Mouse (Mus musculus) kidney, postnatal 0 days (tissue): ENCODE measurements around the gene Calhm3. TPM values are rescaled to one million over a fixed set of nuclear protein-coding genes. Genes with fewer than 3 reads are reported as not detected.
A peak's percentile ranks its signal among the peaks of the same experiment; 100 is the strongest.

ENCODE experiments used
- ATAC-seq: fragments of 200-750 bp; cut with Nextera tagmentation; replicated peaks from 2 replicates; pipeline ENCODE4 v1.8.0; 2017; ENCODE audit warnings: low read depth, moderate number of reproducible peaks, moderate TSS enrichment, moderate library complexity; ENCODE audit not compliant: low FRiP score
- DNase-seq: peaks from one replicate; pipeline ENCODE4 v3.0.0-alpha.2; 2016; ENCODE audit warnings: low spot score
- H3K27ac ChIP-seq: fragments of 300-500 bp; sonication (generic); 2 replicates; pipeline ENCODE4 v1.5.1; 2014; ENCODE audit warnings: mild to moderate bottlenecking
- H3K27me3 ChIP-seq: fragments of 300-500 bp; sonication (generic); 2 replicates; pipeline ENCODE4 v1.6.1; 2014; ENCODE audit warnings: low read length, mixed read lengths; ENCODE audit not compliant: insufficient read depth
- H3K36me3 ChIP-seq: fragments of 300-500 bp; sonication (generic); 2 replicates; pipeline ENCODE4 v1.6.1; 2014; ENCODE audit warnings: low read length, mixed read lengths; ENCODE audit not compliant: insufficient read depth
- H3K4me1 ChIP-seq: fragments of 300-500 bp; sonication (generic); replicated peaks from 2 replicates; pipeline ENCODE4 v1.6.1; 2014; ENCODE audit warnings: antibody characterized with exemption, low read length, mixed read lengths; ENCODE audit not compliant: insufficient read depth
- H3K4me2 ChIP-seq: fragments of 300-500 bp; sonication (generic); 2 replicates; pipeline ENCODE4 v1.6.1; 2014; ENCODE audit warnings: mild to moderate bottlenecking, low read length, moderate library complexity, mixed read lengths
- H3K4me3 ChIP-seq: fragments of 300-500 bp; sonication (generic); replicated peaks from 2 replicates; pipeline ENCODE4 v1.5.1; 2014; ENCODE audit warnings: low read depth, low read length
- H3K9ac ChIP-seq: fragments of 300-500 bp; sonication (generic); 2 replicates; pipeline ENCODE4 v1.6.1; 2014; ENCODE audit warnings: low read depth, low read length
- H3K9me3 ChIP-seq: fragments of 300-500 bp; sonication (generic); replicated peaks from 2 replicates; pipeline ENCODE4 v1.6.1; 2016; ENCODE audit warnings: low read length, inconsistent platforms, mixed read lengths
- CTCF ChIP-seq: IDR thresholded peaks from 2 replicates; pipeline ENCODE4 v1.5.1; 2016; ENCODE audit warnings: antibody characterized with exemption, low read depth, mild to moderate bottlenecking, moderate library complexity
- WGBS: fragments of 180-500 bp; shearing (Covaris S2); extraction: QIAGEN DNeasy Blood & Tissue Kit; methylation state at CpG from one replicate; pipeline ENCODE4 v1.1.7; 2014; 5-methylcytosine and 5-hydroxymethylcytosine counted together
- polyA plus RNA-seq: library from polyadenylated mRNA; unstranded; fragments of >200 nt; fragmentation: Nextera tagmentation; extraction: Ambion mirVana; gene quantifications from 2 replicates; pipeline ENCODE4 v1.2.1, GENCODE M21; 2015

The Calhm3 gene
- polyA plus RNA-seq, 1 experiment from 2014 or later = not detected

DNA sequence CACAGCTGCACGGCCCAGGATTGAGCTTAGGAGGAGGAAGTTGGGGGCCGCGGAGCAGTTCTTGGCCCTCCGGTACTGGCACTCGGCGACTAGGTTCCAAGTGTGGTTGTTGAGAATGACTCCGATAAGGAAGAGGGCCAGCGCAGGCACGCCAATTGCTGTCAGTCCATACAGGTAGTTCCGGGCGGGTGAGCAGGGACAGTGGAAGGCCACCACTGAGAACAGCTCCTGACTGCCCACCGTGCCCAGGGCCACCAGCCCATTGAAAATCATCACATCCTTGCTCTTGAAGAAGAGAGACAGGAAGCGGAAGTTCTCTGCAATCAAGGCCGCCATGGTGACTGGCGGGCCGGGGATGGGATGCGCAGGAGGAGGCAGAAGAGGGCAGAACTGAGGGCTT lies 22.0 kb downstream of the Calhm3 start:
- H3K4me2 ChIP-seq = no peak overlapping the region
- H3K9me3 ChIP-seq = no peaks in the 10 kb centered on the region
- no peak for TF ChIP-seq CTCF
- DNase-seq (no peak), ATAC-seq (no peak)
- no peak overlapping the region for H3K27ac ChIP-seq
- 92% methylated on average over 17 of the region's 17 CpGs for WGBS
- H3K4me1 ChIP-seq = peaks cover 9% of the 10 kb centered on the region; the same call in 1 of the 2 replicates
- no peak overlapping the region for H3K9ac ChIP-seq
- H3K4me3 ChIP-seq = no peak overlapping the region
- no peaks in the 10 kb centered on the region for H3K27me3 ChIP-seq
- H3K36me3 ChIP-seq = peaks cover 14% of the 10 kb centered on the region; the same call in 1 of the 2 replicates

DNA sequence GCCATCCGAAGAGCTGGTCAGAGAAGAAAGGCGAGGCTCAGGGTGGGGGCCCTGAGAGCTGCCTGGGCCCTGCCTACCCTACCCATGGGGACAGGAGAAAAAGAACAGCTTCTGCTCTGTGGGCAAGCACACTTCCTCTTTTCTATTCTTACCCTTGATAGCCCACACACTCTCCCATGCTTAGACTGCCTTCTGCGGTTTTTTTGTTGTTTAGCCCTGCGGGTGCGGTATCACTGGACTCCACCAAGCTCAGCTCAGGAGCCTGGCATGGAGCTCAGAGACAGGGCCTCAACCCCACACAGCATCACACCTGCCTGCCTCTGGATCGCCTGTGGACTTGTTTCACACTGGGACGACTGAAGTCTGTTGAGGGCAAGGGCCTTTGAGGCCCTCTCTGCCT lies 24.4 kb downstream of the Calhm3 start:
- Histone ChIP-seq H3K27ac (no peak overlapping the region), H3K4me2 (no peak overlapping the region), H3K27me3 (no peaks in the 10 kb centered on the region), H3K36me3 (peaks cover 34% of the 10 kb centered on the region), H3K4me3 (no peak overlapping the region), H3K9me3 (no peaks in the 10 kb centered on the region), H3K9ac (no peak overlapping the region), H3K4me1 (peaks cover 9% of the 10 kb centered on the region; the same call in 1 of the 2 replicates)
- DNase-seq = no peak
- WGBS = 88% methylated on average over 7 of the region's 7 CpGs
- no peak for TF ChIP-seq CTCF
- no peak for ATAC-seq

DNA sequence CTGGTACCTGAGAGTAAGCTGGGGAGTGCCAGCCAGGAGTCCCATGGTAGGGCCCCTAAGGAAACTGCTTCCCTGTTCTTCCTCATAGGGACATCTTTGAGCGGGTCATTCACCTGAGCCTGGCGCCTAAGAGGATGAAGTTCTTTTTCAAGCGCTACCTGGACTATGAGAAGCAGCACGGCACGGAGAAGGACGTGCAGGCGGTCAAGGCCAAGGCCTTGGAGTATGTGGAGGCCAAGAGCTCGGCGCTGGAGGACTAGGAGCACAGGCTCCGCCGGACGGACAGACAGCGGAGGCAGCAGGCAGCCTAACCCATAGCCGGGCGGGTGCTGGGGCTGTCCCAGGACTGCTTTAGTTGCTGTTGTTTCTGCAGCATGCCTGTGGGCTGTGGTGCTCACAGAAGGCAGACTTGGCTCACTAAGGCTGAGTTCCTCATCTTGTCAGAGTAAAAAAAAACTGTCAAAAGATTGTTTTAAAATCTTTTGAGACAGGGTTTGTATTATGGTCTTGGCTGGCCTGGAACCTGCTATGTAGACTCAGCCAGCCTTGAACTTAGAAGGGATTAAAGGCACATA lies 26.9 kb downstream of the Calhm3 start:
- TF ChIP-seq CTCF = no peak
- peaks cover 57% of the 10 kb centered on the region for H3K36me3 ChIP-seq
- no peaks in the 10 kb centered on the region for H3K4me1 ChIP-seq
- ATAC-seq (no peak), DNase-seq (no peak)
- no peaks in the 10 kb centered on the region for H3K9me3 ChIP-seq
- no peak overlapping the region for H3K4me3 ChIP-seq
- no peaks in the 10 kb centered on the region for H3K27me3 ChIP-seq
- no peak overlapping the region for H3K9ac ChIP-seq
- H3K27ac ChIP-seq = no peak overlapping the region
- 92% methylated on average over 15 of the region's 15 CpGs for WGBS
- no peak overlapping the region for H3K4me2 ChIP-seq

DNA sequence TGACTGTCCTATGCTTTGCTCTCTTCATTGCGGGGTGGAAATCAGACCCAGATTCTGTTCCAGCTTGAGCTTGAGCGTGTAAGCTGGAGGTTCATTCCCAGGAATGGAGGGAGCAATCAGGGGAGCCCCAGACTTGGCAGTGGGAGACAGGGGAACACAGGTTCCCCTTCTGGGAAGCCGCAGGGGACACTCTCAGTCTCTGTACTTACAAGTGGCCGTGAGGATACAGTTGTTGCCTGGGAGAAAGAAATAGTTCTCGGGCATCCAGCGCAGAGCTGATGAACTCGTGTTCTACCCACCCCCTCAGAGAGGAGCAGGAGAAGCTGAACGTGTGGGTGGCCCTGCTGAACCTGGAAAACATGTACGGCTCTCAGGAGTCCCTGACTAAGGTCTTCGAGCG lies 28.7 kb downstream of the Calhm3 start:
- Histone ChIP-seq H3K27me3 (no peaks in the 10 kb centered on the region), H3K36me3 (peaks cover 69% of the 10 kb centered on the region), H3K4me3 (no peak overlapping the region), H3K9me3 (no peaks in the 10 kb centered on the region), H3K4me2 (no peak overlapping the region), H3K9ac (no peak overlapping the region), H3K4me1 (no peaks in the 10 kb centered on the region), H3K27ac (no peak overlapping the region)
- 89% methylated on average over 11 of the region's 11 CpGs for WGBS
- ATAC-seq (no peak), DNase-seq (no peak)
- TF ChIP-seq CTCF = no peak

DNA sequence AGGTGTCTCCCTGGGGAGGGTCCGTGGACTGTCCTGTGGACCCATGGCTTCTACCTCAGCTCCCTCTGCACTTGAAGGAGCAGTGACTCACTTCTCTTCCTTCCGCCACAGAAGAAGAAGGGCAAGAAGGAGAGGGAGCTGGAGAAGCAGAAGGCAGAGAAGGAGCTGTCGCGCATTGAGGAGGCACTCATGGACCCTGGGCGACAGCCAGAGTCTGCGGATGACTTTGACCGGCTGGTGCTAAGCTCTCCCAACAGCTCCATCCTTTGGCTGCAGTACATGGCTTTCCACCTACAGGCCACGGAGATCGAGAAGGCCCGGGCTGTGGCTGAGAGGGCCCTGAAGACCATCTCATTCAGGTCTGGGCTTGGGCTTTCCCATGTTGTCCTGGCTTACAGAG lies 29.4 kb downstream of the Calhm3 start:
- H3K4me2 ChIP-seq = no peak overlapping the region
- H3K27me3 ChIP-seq = no peaks in the 10 kb centered on the region
- no peak overlapping the region for H3K4me3 ChIP-seq
- no peaks in the 10 kb centered on the region for H3K4me1 ChIP-seq
- H3K27ac ChIP-seq = no peak overlapping the region
- WGBS = 96% methylated on average over 10 of the region's 10 CpGs
- TF ChIP-seq CTCF = no peak
- DNase-seq = no peak
- peaks cover 69% of the 10 kb centered on the region for H3K36me3 ChIP-seq
- no peaks in the 10 kb centered on the region for H3K9me3 ChIP-seq
- ATAC-seq = no peak
- H3K9ac ChIP-seq = no peak overlapping the region

DNA sequence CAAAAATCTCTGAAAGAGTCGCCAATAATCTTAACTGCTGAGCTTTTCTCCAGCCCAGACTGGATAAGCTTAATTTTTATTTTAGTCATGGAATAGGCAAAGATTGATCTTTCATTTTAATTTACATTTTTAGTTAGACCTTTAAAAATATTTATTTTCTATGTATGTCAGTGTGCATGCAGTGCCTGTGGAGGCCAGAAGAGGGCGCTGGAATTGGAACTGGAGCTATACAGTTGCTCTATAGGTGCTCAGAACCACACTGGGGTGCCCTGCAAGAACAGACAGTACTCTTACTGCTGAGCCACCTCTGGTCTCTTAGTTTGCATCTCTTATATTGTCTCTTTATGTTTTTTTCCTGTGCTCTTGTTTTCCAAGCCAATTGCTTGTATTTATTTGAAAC lies 34.8 kb downstream of the Calhm3 start:
- ATAC-seq (no peak), DNase-seq (peak; percentile 55)
- H3K9me3 ChIP-seq = no peaks in the 10 kb centered on the region
- H3K36me3 ChIP-seq = peaks cover 50% of the 10 kb centered on the region
- peak; percentile 85 for TF ChIP-seq CTCF
- H3K27me3 ChIP-seq = no peaks in the 10 kb centered on the region
- H3K4me1 ChIP-seq = no peaks in the 10 kb centered on the region
- H3K4me2 ChIP-seq = no peak overlapping the region
- no peak overlapping the region for H3K27ac ChIP-seq
- WGBS = 24% methylated on average over 2 of the region's 2 CpGs
- no peak overlapping the region for H3K4me3 ChIP-seq
- no peak overlapping the region for H3K9ac ChIP-seq

DNA sequence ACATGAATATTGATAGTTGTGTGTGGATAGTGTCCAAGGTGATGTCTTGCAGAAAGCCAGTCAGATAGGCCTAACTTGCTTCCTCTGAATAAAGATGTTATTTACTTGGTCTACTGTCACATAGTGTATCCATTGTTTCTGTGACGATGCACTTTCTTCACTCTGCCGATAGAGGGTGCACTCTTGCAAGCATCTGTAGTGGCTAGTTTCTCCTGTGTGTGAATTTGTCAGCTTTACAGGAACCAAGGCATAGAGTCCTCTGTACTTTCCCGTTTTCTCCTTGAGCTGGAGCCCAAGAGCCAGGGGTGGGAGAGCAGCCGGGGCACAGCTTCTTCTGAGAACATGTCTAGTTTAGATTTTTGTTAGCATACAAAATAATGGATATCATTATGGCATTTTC lies 36.5 kb downstream of the Calhm3 start:
- no peaks in the 10 kb centered on the region for H3K4me1 ChIP-seq
- H3K4me2 ChIP-seq = no peak overlapping the region
- H3K9me3 ChIP-seq = no peaks in the 10 kb centered on the region
- 40% methylated on average over 4 of the region's 4 CpGs for WGBS
- no peak overlapping the region for H3K9ac ChIP-seq
- H3K27ac ChIP-seq = no peak overlapping the region
- no peak overlapping the region for H3K4me3 ChIP-seq
- ATAC-seq = no peak
- peaks cover 50% of the 10 kb centered on the region for H3K36me3 ChIP-seq
- DNase-seq = peak; percentile 81
- TF ChIP-seq CTCF = peak; percentile 91
- no peaks in the 10 kb centered on the region for H3K27me3 ChIP-seq
